9 mouse cellular contexts compared by ENCODE assay signal in the genomic region with DNA sequence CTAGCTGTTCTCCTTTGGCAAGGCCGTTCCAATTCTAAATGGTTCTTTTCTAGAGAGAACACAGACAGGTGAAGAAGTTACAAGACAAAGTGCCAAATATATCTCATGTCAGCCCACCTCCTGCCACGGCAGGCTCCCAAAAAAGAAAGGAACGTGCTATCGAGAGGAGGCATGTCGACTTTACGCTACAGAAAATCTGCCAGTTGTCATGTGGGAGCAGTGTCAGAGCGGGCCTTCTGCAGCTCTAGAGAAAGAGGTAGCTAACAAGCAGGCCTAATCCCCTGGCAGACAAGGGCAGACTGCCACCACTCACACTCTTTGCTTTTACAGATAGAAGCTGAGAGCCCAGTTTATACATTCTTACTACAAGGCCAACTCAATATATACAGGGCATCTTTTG.
A peak's percentile ranks its signal among the peaks of the same experiment; 100 is the strongest.
DNase-seq lines count a peak whose midpoint lies in the region.
"Had no signal": no experiment of that assay in that cellular context is flagged by ENCODE, and none has a peak within 500 bp of the region (broad histone marks: within the 10 kb centered on the region; RNA-seq: fewer than 3 reads in every experiment).

No protein-coding gene starts in this region.

- intact Hi-C loops in heart, postnatal 36 days (cut with DNase I) = loop anchor here (2.0 kb wide), 1 partner anchor 24 kb away; no protein-coding TSS in a partner anchor
- intact Hi-C loops in left cerebral cortex, postnatal 25 days (cut with DNase I) = no loop called here

- peak; percentile 36 to 47 for DNase-seq in cerebellum, postnatal 10 days
- DNase-seq in cerebellum, postnatal 36 days = no peak
- DNase-seq in frontal cortex, postnatal 25 days (ENCODE audit: low spot score in 2 of 2) = peak; percentile 15 to 36
- DNase-seq in heart, postnatal 36 days = peak; percentile 17 to 18
- peak; percentile 47 to 88 for DNase-seq in left cerebral cortex, postnatal 25 days (ENCODE audit: low spot score in 2 of 2)
- no peak for DNase-seq in embryo, embryonic 11 days
- DNase-seq in kidney, adult 9 months = no peak
- DNase-seq in urinary bladder, postnatal 25 days (ENCODE audit: low spot score) = no peak
- DNase-seq: lung, postnatal 4 days had no signal

Comparison
In these comparisons a context has a peak if more than half of its experiments do, and no peak if none do; other contexts are left out.
1. DNase-seq: peak in cerebellum, postnatal 10 days (2 of 2), frontal cortex, postnatal 25 days (2 of 2), heart, postnatal 36 days (2 of 2) and left cerebral cortex, postnatal 25 days (2 of 2); none in cerebellum, postnatal 36 days (0 of 2), embryo, embryonic 11 days (single experiment), kidney, adult 9 months (single experiment) and urinary bladder, postnatal 25 days (single experiment).